Mouse (Mus musculus) G1E (cell line): ENCODE measurements around the gene Tpd52l1. TPM values are rescaled to one million over a fixed set of nuclear protein-coding genes. Genes with fewer than 3 reads are reported as not detected.

Source experiments
- ATAC-seq: 2 replicates; pipeline ENCODE4 v1.8.0; 2016; ENCODE audit warnings: mild to moderate bottlenecking; ENCODE audit not compliant: insufficient number of reproducible peaks, poor library complexity, low FRiP score, severe bottlenecking; ENCODE audit errors: extremely low read depth
- DNase-seq: peaks from one replicate; pipeline ENCODE4 v3.0.0; 2012; ENCODE audit warnings: low spot score
- H3K27me3 ChIP-seq: 2 replicates; pipeline ENCODE4 v1.6.1; 2012; ENCODE audit warnings: mild to moderate bottlenecking, low read length, inconsistent platforms; ENCODE audit not compliant: insufficient read depth
- H3K36me3 ChIP-seq: replicated peaks from 2 replicates; pipeline ENCODE3; 2012; ENCODE audit warnings: mild to moderate bottlenecking, inconsistent platforms
- H3K4me1 ChIP-seq: 2 replicates; pipeline ENCODE4 v1.6.1; 2012; ENCODE audit warnings: low read depth, low read length, inconsistent platforms, mixed read lengths; ENCODE audit not compliant: insufficient read depth
- H3K4me3 ChIP-seq: 2 replicates; pipeline ENCODE4 v1.5.1; 2012; ENCODE audit warnings: low read depth, mild to moderate bottlenecking, inconsistent platforms, low read length, moderate library complexity, mixed read lengths
- H3K9me3 ChIP-seq: replicated peaks from 2 replicates; pipeline ENCODE4 v1.6.1; 2012; ENCODE audit warnings: inconsistent platforms
- CTCF ChIP-seq: IDR thresholded peaks from 2 replicates; pipeline ENCODE4 v1.5.1; 2012; ENCODE audit warnings: low read depth, low read length, inconsistent platforms, mixed read lengths
- GATA1 ChIP-seq: IDR thresholded peaks from 2 replicates; pipeline ENCODE4 v1.6.1; 2012; ENCODE audit warnings: borderline replicate concordance, low read length, inconsistent platforms, mixed read lengths
- GATA2 ChIP-seq: IDR thresholded peaks from 2 replicates; pipeline ENCODE4 v1.6.1; 2012; ENCODE audit warnings: low read depth, low read length, inconsistent platforms, borderline replicate concordance
- POLR2AphosphoS5 ChIP-seq: IDR thresholded peaks from 2 replicates; pipeline ENCODE4 v1.6.1; 2012; ENCODE audit warnings: low read depth, low read length, inconsistent platforms; ENCODE audit not compliant: insufficient replicate concordance
- TAL1 ChIP-seq: conservative IDR thresholded peaks from 2 replicates; pipeline ENCODE4 v1.6.1; 2012; ENCODE audit warnings: low read depth, low read length, inconsistent platforms, mixed read lengths
- polyA plus RNA-seq: library from polyadenylated mRNA; stranded (reverse); fragments of >175 nt; gene quantifications from 2 replicates; pipeline ENCODE4 v1.2.3, GENCODE M21; 2012
- total RNA-seq, 2 experiments: library from RNA; stranded (forward) in 1 of 2; stranded (reverse) in 1 of 2; fragments of 200-1000 nt in 1 of 2; fragments of >200 nt in 1 of 2; fragmentation: Nextera tagmentation in 1 of 2; gene quantifications; 2 replicates each; pipeline ENCODE4 v1.2.3; 2014 to 2017

Gene Tpd52l1
- total and polyA plus RNA-seq, 3 experiments = not detected

DNA sequence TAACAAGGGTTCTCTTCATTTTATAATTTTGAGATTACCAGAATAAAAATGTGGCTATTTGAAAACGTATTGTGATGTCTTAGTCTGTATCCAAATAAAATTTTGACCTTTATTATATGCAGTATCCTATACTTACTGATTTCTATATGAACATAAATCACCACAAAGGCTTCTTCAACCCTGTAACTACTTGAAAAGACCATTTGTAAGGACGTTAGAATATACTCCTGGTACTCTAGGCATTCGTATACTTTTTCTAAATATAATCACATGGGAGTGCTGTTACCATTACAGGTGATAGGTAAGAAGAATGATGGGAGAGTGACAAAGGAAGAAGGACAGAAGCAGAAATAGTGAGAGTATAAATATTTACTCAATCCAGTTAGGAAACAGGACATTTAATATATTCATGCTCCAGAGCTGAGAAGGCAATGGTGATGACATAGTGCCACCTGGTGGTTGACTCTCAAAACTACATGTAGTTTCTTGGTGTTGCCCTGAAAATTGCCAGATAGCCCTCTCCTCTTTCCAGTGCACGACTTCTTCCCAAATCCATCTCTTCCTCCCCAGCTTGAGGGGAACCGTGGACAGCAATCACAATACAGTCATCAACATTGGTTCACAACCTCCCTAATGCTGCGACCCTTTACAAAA, 146.7 kb downstream of the Tpd52l1 start:
- H3K4me1 ChIP-seq = no peaks in the 10 kb centered on the region
- H3K36me3 ChIP-seq = no peaks in the 10 kb centered on the region
- peak; percentile 3 for DNase-seq
- no peak for TF ChIP-seq POLR2AphosphoS5
- TF ChIP-seq CTCF = peak; percentile 52
- H3K4me3 ChIP-seq = no peak overlapping the region
- peaks cover 10% of the 10 kb centered on the region; the same call in 1 of the 2 replicates for H3K27me3 ChIP-seq
- no peak; the same call in 1 of the 2 replicates for ATAC-seq
- no peaks in the 10 kb centered on the region for H3K9me3 ChIP-seq

DNA sequence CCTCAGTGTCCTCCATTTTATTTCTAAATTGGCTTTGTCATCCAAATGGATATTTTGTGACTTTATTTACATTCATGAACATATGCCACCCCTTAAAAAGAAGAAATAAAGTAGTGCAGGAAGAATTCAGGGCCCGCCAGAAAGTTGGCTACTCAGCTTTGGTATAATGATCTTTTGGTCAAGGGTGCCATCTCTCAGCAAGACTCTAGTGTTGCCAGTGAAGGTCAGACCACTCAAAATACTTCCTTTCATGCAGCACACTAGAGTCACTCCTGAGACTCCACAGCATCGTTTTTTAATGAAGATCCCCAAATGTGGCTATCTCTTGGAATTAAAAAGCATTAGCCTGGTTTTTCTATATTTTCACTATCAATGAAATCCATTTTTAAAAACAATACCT, 147.5 kb downstream of the Tpd52l1 start:
- ATAC-seq (no peak), DNase-seq (no peak)
- Histone ChIP-seq H3K4me3 (no peak overlapping the region), H3K36me3 (no peaks in the 10 kb centered on the region), H3K27me3 (peaks cover 5% of the 10 kb centered on the region; the same call in 1 of the 2 replicates), H3K4me1 (no peaks in the 10 kb centered on the region), H3K9me3 (no peaks in the 10 kb centered on the region)
- TF ChIP-seq GATA1 (no peak), POLR2AphosphoS5 (no peak), TAL1 (no peak), CTCF (no peak), GATA2 (no peak)

DNA sequence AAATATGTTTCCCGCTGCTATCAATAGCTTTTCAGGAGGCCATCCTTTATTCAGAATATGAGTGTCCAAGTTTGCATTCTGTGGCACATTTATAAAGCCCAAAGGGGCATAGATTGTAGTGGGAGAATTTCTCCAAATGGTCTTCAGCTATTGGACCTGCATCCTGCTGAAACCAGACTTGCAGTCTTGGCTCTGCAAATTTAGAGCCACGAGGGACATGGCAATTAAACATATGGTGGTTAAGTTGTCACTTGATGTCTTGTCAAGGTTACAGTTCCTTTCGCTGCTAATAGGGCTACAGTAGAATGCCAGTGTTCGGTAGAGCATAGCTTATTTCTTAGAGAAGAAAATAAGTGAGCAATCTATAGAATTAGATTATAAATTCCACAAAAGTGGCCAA, 148.7 kb downstream of the Tpd52l1 start:
- Histone ChIP-seq H3K9me3 (no peaks in the 10 kb centered on the region), H3K36me3 (no peaks in the 10 kb centered on the region), H3K27me3 (peaks cover 5% of the 10 kb centered on the region; the same call in 1 of the 2 replicates), H3K4me1 (no peaks in the 10 kb centered on the region), H3K4me3 (no peak overlapping the region)
- DNase-seq (no peak), ATAC-seq (no peak)
- no peak for TF ChIP-seq CTCF
- TF ChIP-seq GATA2 = no peak
- TF ChIP-seq TAL1 = no peak
- no peak for TF ChIP-seq POLR2AphosphoS5
- TF ChIP-seq GATA1 = no peak

DNA sequence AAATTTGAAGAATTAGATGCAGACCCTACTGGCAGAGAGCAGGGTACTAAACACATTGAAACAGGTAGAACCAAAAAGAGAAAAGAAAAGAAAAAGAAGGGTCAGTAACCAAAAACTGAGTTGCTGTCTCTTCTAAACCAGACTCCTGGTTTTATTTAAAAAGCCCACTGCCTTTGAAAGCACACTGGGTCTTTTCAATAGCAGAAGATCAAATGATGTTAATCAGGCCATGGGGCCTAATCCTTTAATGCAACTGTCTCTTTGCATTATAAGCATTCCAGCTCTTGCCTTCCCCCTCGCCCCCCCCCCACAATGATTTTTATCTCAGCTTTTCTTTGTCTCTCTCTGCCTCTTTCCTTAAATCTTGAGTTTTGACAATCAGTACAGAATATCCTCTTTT, 149.3 kb downstream of the Tpd52l1 start:
- DNase-seq (no peak), ATAC-seq (no peak)
- Histone ChIP-seq H3K9me3 (no peaks in the 10 kb centered on the region), H3K4me1 (no peaks in the 10 kb centered on the region), H3K4me3 (no peak overlapping the region), H3K36me3 (no peaks in the 10 kb centered on the region), H3K27me3 (peaks cover 5% of the 10 kb centered on the region; the same call in 1 of the 2 replicates)
- TF ChIP-seq POLR2AphosphoS5 (no peak), GATA1 (no peak), TAL1 (no peak), GATA2 (no peak), CTCF (no peak)

DNA sequence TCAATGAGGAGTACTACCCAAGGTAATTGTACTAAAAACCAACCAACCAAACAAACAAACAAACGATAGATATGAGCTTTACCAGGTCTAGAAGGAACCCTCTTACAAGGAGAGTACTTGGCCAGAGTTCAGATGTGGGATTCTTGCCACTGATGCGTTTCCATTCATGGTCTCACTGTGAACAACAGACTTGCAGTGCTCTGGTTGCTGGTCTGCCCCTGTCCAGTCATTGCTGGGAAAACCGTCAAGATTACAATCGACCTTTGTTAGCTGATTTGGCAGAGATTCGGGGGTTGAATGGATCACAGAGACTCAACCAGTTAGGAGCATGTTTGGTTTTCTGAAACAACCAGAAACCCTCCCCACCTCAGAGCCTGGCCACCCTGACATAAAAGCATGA, 150.1 kb downstream of the Tpd52l1 start:
- Histone ChIP-seq H3K9me3 (no peaks in the 10 kb centered on the region), H3K4me1 (no peaks in the 10 kb centered on the region), H3K4me3 (no peak overlapping the region), H3K27me3 (peaks cover 5% of the 10 kb centered on the region; the same call in 1 of the 2 replicates), H3K36me3 (no peaks in the 10 kb centered on the region)
- ATAC-seq (no peak), DNase-seq (no peak)
- TF ChIP-seq TAL1 = no peak
- no peak for TF ChIP-seq POLR2AphosphoS5
- no peak for TF ChIP-seq GATA1
- TF ChIP-seq GATA2 = no peak
- TF ChIP-seq CTCF = no peak

DNA sequence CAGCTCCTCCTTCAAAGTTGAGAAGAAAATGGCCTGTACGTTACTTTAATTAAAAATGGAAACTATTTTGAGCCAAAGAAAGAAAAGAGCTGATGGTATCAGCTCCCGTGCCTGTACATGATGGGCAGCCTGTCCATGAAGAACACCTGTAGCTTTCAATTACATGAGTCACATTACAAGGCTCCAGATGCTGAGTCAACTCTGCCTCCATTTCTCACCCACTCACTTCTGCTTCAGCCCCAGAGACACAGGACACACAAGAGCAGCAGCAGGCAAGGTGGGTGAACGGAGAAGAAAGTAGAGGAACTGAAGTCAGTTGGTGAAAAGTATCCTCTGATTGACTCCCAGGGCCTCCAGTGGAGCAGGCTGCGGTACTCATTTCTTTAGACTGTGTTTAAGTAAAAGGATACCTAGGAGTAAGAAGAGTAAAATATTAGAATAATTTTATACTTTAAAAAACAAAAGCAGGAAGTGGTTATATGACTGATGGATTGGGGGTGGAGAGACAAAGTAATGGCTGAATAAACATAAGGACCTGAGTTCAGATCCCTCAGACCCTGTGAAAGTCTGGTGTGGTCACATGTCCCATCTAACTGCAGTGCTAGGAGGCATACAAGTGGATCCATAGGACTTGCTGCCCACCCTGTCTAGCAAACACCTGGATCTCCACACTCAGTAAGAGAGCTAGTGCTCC, 156.9 kb downstream of the Tpd52l1 start:
- Histone ChIP-seq H3K9me3 (no peaks in the 10 kb centered on the region), H3K4me1 (no peaks in the 10 kb centered on the region), H3K36me3 (no peaks in the 10 kb centered on the region), H3K4me3 (no peak overlapping the region), H3K27me3 (no peaks in the 10 kb centered on the region)
- ATAC-seq (no peak), DNase-seq (no peak)
- TF ChIP-seq POLR2AphosphoS5 = no peak
- TF ChIP-seq GATA2 = no peak
- no peak for TF ChIP-seq GATA1
- TF ChIP-seq TAL1 = no peak
- TF ChIP-seq CTCF = no peak
